Mouse (Mus musculus) bone marrow, adult 2 months (tissue): ENCODE results near the gene Bst2. TPM values are rescaled to one million over a fixed set of nuclear protein-coding genes. Genes with fewer than 3 reads are reported as not detected.

Experiments used
- H3K27ac ChIP-seq: fragments of 200-500 bp; 2 replicates; pipeline ENCODE4 v1.5.1; 2012; ENCODE audit warnings: low read depth, mild to moderate bottlenecking, control low read depth, inconsistent platforms, low read length; ENCODE audit not compliant: control insufficient read depth, poor library complexity, insufficient read depth
- H3K4me1 ChIP-seq: fragments of 200-500 bp; 2 replicates; pipeline ENCODE4 v1.6.1; 2011; ENCODE audit warnings: low read length; ENCODE audit not compliant: control insufficient read depth, insufficient read depth
- H3K4me3 ChIP-seq: fragments of 200-500 bp; replicated peaks from 2 replicates; pipeline ENCODE3; 2011; ENCODE audit warnings: mild to moderate bottlenecking, low read depth, low read length, control low read depth; ENCODE audit not compliant: control insufficient read depth
- CTCF ChIP-seq: fragments of 200-500 bp; IDR thresholded peaks from 2 replicates; pipeline ENCODE4 v1.5.1; 2011; ENCODE audit warnings: low read length, control low read depth; ENCODE audit not compliant: control insufficient read depth, insufficient read depth
- POLR2A ChIP-seq: fragments of 200-500 bp; IDR thresholded peaks from 2 replicates; pipeline ENCODE4 v1.6.1; 2011; ENCODE audit warnings: low read depth, mild to moderate bottlenecking, control low read depth, low read length, borderline replicate concordance; ENCODE audit not compliant: control insufficient read depth
- WGBS: fragments of 180-500 bp; shearing (Covaris S2); methylation state at CpG from one replicate; pipeline ENCODE4 v1.1.7; 2018; 5-methylcytosine and 5-hydroxymethylcytosine counted together
- polyA plus RNA-seq: library from polyadenylated mRNA; stranded (reverse); fragments of >200 nt; gene quantifications from 2 replicates; pipeline ENCODE4 v1.2.4, GENCODE M21; 2011; ENCODE audit warnings: low replicate concordance; ENCODE audit not compliant: missing spikeins, insufficient read depth, insufficient read length

Bst2 gene
- polyA plus RNA-seq, 1 experiment: 103 TPM

- TF ChIP-seq CTCF: no peak
- H3K4me3 ChIP-seq: no peak within 1 kb of the TSS
- peaks cover 3% of the 10 kb centered on the region for H3K4me1 ChIP-seq
- 80% methylated on average over 3 of the region's 3 CpGs for WGBS
- H3K27ac ChIP-seq: no peak within 1 kb of the TSS
These were observed 29.2 kb upstream of the Bst2 start, which contains the start of gene Nxnl1 for GRCm38 (mm10) chr8:71566501-71566900. Nxnl1 (minus strand) TSS chr8:71566601.

DNA sequence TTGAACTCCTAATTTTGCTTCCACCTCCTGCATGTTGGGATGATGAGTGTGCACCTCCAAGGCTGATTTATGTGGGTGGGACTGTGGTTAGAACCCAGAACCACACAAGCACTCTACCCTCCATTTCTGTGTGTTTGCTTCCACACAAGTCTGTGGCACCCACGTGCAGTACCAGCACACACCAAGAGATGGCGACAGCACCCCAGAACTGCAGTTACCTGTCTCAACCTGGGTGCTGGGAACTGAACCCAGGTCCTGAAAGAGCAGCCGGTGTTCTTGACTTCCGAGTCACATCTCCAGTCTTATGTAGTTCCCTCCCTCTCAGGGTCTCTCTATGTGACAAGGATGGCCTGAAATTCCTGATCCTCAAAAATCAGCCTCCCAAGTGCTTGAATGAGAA is 26.7 kb upstream of the Bst2 start:
- TF ChIP-seq CTCF (0 out of 2 replicates have a peak, but pooled peaks have one; percentile 3), POLR2A (no peak)
- WGBS: 74% methylated on average over 4 of the region's 4 CpGs
- no peak overlapping the region for H3K27ac ChIP-seq
- H3K4me3 ChIP-seq: no peak overlapping the region
- H3K4me1 ChIP-seq: no peaks in the 10 kb centered on the region

DNA sequence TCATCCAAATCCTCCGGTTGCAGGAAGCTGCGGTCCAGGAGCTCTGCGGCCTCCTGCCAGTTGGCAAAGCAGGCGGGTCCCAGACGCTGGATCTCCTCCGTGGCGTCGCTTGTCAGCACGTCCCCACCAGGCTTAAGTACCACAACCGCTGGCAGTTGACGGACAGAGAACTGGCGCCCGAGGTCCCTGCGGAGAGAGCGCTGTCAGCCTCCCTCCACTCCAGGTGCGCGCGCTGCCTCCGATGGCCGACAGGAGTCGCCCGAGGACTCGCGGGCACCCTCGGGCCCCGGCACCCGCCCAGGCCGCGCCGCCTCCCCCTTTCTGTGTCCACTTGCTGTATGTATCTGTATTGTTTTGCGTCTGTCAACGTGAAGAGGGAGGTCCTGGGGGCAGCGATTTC is 25.5 kb upstream of the Bst2 start:
- peak; percentile 70 for TF ChIP-seq CTCF
- no peak for TF ChIP-seq POLR2A
- H3K4me3 ChIP-seq: no peak overlapping the region
- WGBS: under 1% methylated on average over 33 of the region's 33 CpGs
- H3K4me1 ChIP-seq: no peaks in the 10 kb centered on the region
- H3K27ac ChIP-seq: no peak overlapping the region

GRCm38 (mm10) chr8:71561401-71561800 is 24.1 kb upstream of the Bst2 start:
- no peak for TF ChIP-seq POLR2A
- peak; percentile 95 for TF ChIP-seq CTCF
- H3K4me1 ChIP-seq: no peaks in the 10 kb centered on the region
- no peak overlapping the region for H3K27ac ChIP-seq
- 3% methylated on average over 15 of the region's 15 CpGs for whole genome bisulfite sequencing
- no peak overlapping the region for H3K4me3 ChIP-seq

- no peak overlapping the region for H3K27ac ChIP-seq
- H3K4me1 ChIP-seq: no peaks in the 10 kb centered on the region
- no peak for TF ChIP-seq CTCF
- TF ChIP-seq POLR2A: no peak
- H3K4me3 ChIP-seq: no peak overlapping the region
- WGBS: 89% methylated on average over 5 of the region's 5 CpGs
These were observed 23.5 kb upstream of the Bst2 start for GRCm38 (mm10) chr8:71560765-71561164.

DNA sequence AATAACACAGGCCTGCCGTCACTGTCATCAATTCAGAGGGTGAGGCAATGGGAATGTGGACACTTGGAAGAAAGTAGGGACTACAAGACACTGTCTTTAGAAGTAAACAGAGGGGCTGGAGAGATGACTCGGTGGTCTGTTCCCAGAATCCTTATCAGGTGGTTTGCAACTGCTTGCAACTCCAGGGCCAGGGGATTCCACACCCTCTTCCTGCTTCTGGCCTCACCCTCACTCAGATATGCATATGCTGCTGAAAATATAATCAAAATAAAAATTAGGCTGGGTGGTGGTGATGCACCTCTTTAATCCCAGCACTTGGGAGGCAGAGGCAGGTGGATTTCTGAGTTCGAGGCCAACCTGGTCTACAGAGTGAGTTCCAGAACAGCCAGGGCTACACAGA is 22.8 kb upstream of the Bst2 start:
- H3K4me1 ChIP-seq: no peaks in the 10 kb centered on the region
- H3K27ac ChIP-seq: no peak overlapping the region
- no peak overlapping the region for H3K4me3 ChIP-seq
- TF ChIP-seq CTCF (no peak), POLR2A (no peak)
- WGBS: 48% methylated on average over 3 of the region's 3 CpGs

DNA sequence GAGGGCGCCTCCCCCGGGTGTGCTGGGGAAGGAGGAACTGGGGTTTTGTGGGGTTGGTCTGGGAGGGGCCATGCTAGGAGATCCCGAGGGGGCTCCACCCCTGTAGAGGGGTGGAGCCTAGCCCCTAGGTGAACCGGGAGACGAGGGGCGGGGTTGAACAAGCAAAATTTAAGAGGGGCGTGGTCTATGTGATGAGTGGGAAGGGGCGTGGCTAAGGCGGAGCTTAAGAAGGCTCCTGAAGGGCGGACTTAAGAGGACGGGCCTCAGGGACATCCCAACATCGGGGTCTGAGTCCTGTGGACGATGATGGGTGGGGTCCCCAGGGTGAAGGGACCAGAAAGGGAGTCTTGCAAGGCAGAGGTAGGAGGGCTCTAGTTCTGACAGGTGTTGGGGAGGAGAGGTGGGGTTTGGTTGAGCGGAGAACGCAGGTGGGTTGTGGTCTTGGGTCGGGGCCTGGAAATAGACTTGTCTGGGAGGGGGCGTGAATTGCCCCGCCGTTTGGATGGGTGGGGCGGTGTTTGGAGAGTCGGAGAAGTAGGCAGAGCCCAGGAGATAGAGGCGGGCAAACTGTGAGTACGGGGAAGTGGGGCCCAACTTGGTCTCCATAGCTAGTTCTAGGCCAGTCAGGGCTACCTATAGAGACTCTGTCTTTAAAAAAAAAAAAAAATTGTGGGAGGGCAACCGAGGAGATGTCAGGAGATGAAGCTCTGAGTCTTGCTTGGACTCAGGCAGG is 21.9 kb upstream of the Bst2 start:
- TF ChIP-seq POLR2A (0 out of 2 replicates have a peak, but pooled peaks have one; percentile 39), CTCF (no peak)
- Histone ChIP-seq H3K4me1 (no peaks in the 10 kb centered on the region), H3K4me3 (no peak overlapping the region), H3K27ac (no peak overlapping the region; the same call in 1 of the 2 replicates)
- WGBS: 4% methylated on average over 24 of the region's 24 CpGs

GRCm38 (mm10) chr8:71558071-71558957 is 21.1 kb upstream of the Bst2 start, which contains the start of gene Tmem221:
Tmem221 (minus strand) TSS chr8:71558871.
- TF ChIP-seq CTCF (peak; percentile 17; the same call in 1 of the 2 replicates), POLR2A (no peak; the same call in 1 of the 2 replicates)
- Histone ChIP-seq H3K27ac (peak within 1 kb of the TSS; percentile 46), H3K4me3 (peak within 1 kb of the TSS; percentile 52), H3K4me1 (no peaks in the 10 kb centered on the region)
- WGBS: 5% methylated on average over 70 of the region's 70 CpGs
